Mouse (Mus musculus) forebrain, embryonic 12.5 days (tissue): Measurements from ENCODE around the gene Atp6ap1. TPM values are rescaled to one million over a fixed set of nuclear protein-coding genes. Genes with fewer than 3 reads are reported as not detected.
A peak's percentile ranks its signal among the peaks of the same experiment; 100 is the strongest.

Experiments
- ATAC-seq: fragments of 200-750 bp; cut with Nextera tagmentation; 2 replicates; pipeline ENCODE4 v1.8.0; 2017; ENCODE audit warnings: moderate TSS enrichment; ENCODE audit not compliant: low FRiP score
- H3K27ac ChIP-seq: fragments of 300-500 bp; sonication (generic); 2 replicates; pipeline ENCODE4 v1.5.1; 2016; ENCODE audit warnings: mild to moderate bottlenecking
- H3K27me3 ChIP-seq: fragments of 300-500 bp; sonication (generic); 2 replicates; pipeline ENCODE4 v1.6.1; 2016; ENCODE audit warnings: mild to moderate bottlenecking
- H3K36me3 ChIP-seq: fragments of 300-500 bp; sonication (generic); replicated peaks from 2 replicates; pipeline ENCODE4 v1.6.1; 2016; ENCODE audit warnings: mild to moderate bottlenecking
- H3K4me1 ChIP-seq: fragments of 300-500 bp; sonication (generic); 2 replicates; pipeline ENCODE4 v1.6.1; 2016
- H3K4me2 ChIP-seq: fragments of 300-500 bp; sonication (generic); 2 replicates; pipeline ENCODE4 v1.6.1; 2016; ENCODE audit warnings: mild to moderate bottlenecking, moderate library complexity
- H3K4me3 ChIP-seq: fragments of 300-500 bp; sonication (generic); replicated peaks from 2 replicates; pipeline ENCODE4 v1.5.1; 2016; ENCODE audit warnings: mild to moderate bottlenecking
- H3K9ac ChIP-seq: fragments of 300-500 bp; sonication (generic); 2 replicates; pipeline ENCODE4 v1.6.1; 2016; ENCODE audit warnings: mild to moderate bottlenecking
- H3K9me3 ChIP-seq: fragments of 300-500 bp; sonication (generic); 2 replicates; pipeline ENCODE4 v1.6.1; 2016
- whole genome bisulfite sequencing: fragments of 180-500 bp; shearing (Covaris S2); methylation state at CpG from one replicate; pipeline ENCODE4 v1.1.7; 2016; 5-methylcytosine and 5-hydroxymethylcytosine counted together
- microRNA-seq: library from miRNA; unstranded; fragments of <30 nt; microRNA quantifications from one replicate; pipeline ENCODE4, GENCODE M21; 2017
- polyA plus RNA-seq: library from polyadenylated mRNA; unstranded; fragments of >200 nt; fragmentation: Nextera tagmentation; extraction: Ambion mirVana; gene quantifications from 2 replicates; pipeline ENCODE4 v1.2.1, GENCODE M21; 2016

The Atp6ap1 gene
- polyA plus RNA-seq, 1 experiment from 2014 or later, result 104 TPM

DNA sequence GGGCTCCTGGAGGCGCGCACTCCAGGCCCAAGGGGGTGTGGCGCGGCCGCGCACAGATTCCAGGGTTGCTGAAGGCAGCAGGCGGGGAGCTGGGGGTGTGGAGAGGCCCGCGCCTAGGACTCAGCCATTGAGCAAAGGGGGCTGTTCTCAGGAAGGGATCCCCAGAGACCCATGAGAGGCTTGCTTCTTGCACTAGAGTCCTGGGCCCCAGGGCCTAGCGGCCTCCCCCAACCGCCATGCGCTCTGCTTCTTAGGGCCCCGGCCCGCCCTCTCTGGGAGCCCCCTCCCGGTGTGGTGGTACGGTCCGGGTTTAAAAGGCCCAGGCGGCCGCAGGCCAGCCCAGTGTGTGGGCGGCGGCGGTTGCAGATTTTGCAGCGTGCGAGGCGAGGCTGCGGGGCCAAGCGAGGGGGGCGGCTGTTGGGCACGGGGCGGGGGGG, 31.8 kb downstream of the Atp6ap1 start, which contains the start of gene Plxna3:
Plxna3 (plus strand) TSS at position 342 of the 437 bp plus-strand sequence.
- ATAC-seq, result peak; percentile 95
- H3K27ac ChIP-seq, result peak within 1 kb of the TSS; percentile 81
- no peaks in the 10 kb centered on the region for H3K9me3 ChIP-seq
- peak within 1 kb of the TSS; percentile 58 for H3K4me3 ChIP-seq
- H3K27me3 ChIP-seq, result no peaks in the 10 kb centered on the region
- peak within 1 kb of the TSS; percentile 63 for H3K4me2 ChIP-seq
- peaks cover 11% of the 10 kb centered on the region for H3K36me3 ChIP-seq
- 25% methylated on average over 28 of the region's 30 CpGs for WGBS
- peak within 1 kb of the TSS; percentile 65 for H3K9ac ChIP-seq
- peaks cover 14% of the 10 kb centered on the region for H3K4me1 ChIP-seq

DNA sequence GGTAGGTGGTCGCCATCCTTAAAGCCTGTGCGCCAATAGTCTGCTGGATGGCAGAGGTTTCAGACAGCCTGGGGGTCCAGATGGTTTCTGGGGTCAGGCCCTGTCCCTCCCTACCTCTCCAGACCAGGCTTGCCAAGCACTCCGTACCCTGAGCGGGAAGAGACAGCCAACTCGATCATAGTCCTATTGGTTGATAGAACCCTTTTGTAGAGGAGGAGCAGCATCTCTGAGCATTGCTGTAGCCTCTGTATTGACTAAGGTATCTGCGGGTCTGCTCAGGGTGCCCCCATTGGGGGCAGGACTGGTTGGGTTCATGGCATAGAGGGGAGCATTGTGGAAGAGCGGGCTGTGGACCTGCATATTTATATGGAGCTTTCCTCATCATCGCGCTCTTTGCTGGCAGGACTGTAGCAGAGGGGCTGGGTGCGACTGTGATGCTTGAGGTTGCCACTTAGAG, 32.3 kb downstream of the Atp6ap1 start:
- Histone ChIP-seq H3K4me1 (peaks cover 14% of the 10 kb centered on the region), H3K27ac (peak overlapping the region; percentile 81; the same call in 1 of the 2 replicates), H3K9me3 (no peaks in the 10 kb centered on the region), H3K36me3 (peaks cover 13% of the 10 kb centered on the region), H3K9ac (peak overlapping the region; percentile 65), H3K27me3 (no peaks in the 10 kb centered on the region), H3K4me2 (peak overlapping the region; percentile 63), H3K4me3 (peak overlapping the region; percentile 58)
- WGBS, result 14% methylated on average over 10 of the region's 10 CpGs
- ATAC-seq, result peak; percentile 55

DNA sequence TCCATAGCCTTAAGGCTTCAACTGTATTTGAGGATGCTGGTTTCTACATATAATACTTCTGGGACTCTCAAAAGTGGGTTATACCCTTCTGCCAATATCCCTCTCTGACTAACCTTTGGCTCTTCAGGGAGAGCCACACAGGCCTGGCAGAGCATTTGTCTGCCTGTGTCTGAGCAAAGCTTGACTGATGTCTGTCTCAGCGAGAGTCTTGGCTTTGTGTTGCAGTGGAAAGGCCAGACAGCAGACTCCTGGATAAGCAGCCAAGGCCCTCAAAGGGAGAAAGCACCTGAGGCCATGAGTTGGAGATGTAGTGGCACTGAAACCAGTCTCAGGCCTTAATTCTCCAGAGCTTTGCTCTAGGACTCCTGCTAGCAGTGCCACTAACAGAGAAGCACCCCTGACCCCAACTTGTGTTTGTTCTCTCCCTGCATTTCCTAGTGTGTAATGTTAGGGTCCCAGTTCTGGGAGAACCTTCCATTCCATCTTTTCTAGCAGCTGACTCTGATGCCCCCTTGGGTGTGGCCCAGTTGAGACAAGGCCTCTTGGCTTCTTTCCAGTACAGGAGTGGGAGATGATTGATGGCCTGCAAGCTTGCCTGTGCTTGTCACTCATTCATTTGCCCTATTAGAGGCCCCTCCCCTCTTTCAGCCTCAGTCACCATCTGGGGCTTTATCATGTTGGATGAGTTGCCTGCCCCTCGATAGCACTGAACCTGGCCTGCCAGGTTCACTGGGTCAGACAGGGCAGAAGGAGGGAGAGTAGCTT, 33.5 kb downstream of the Atp6ap1 start:
- Histone ChIP-seq H3K4me1 (peaks cover 14% of the 10 kb centered on the region), H3K9me3 (no peaks in the 10 kb centered on the region), H3K36me3 (peaks cover 22% of the 10 kb centered on the region), H3K4me3 (peak overlapping the region; percentile 58), H3K27me3 (no peaks in the 10 kb centered on the region), H3K4me2 (peak overlapping the region; percentile 63), H3K27ac (no peak overlapping the region), H3K9ac (peak overlapping the region; percentile 65)
- 46% methylated on average over 2 of the region's 2 CpGs for WGBS
- ATAC-seq, result no peak

DNA sequence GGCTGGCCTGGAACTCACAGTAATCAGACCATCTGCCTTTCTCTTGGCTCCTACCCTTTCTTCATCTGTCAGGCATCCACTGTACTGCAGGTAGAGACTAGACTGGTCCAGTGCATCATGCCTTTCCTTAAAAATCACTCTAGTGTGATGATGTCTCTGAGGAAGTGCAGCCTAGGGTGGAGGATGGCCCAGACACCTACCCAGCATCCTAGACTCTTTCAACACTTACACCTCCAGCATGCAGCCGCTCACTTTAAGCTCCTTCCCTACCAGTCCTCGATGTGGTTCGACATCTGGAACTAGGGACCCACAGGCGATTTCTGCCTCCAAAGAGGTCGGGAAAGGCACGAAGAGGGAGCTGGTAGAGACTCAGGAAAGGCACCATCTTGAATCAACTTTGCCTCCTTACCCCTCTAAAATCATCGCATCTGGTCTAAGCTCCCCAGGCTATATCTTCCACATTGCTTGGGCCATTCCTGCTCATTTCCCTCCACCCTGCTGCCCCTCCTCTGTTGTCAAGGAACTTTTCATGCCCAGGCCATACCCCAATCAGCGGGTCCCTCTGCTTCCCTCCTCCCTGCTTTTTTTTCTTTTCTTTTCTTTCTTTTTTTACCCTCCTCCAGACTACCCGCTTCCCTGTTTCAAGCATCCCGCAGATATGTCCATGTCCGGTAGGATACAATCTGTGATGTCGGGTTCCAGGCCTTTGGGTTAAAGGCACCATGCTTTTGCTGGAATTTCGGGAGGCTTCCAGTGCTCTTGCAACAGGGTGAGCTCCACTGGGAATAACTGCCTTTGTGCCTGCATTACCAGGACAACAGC, 56.0 kb downstream of the Atp6ap1 start:
- ATAC-seq, result peak; percentile 53
- Histone ChIP-seq H3K4me1 (peaks cover 4% of the 10 kb centered on the region; the same call in 1 of the 2 replicates), H3K9ac (peak overlapping the region; percentile 61), H3K27ac (peak overlapping the region; percentile 53), H3K4me3 (peak overlapping the region; percentile 43), H3K27me3 (no peaks in the 10 kb centered on the region), H3K36me3 (no peaks in the 10 kb centered on the region), H3K4me2 (peak overlapping the region; percentile 62), H3K9me3 (no peaks in the 10 kb centered on the region)
- 25% methylated on average over 13 of the region's 13 CpGs for WGBS

DNA sequence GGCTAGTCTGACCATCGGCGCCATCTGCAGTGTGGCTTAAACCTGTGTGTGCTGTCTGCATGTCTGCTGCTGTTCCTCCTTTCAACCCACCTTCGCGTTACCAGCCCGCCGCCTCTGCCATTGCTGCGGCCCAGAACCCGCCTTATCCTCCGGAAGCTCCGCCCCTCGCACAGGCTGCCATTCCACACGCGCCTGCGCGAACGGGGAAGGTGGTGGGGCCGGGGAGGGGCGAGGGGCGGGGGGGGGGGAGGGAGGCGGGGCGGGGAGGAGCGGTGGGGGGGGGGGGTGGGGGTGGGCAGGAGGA, 56.5 kb downstream of the Atp6ap1 start, which contains the start of gene Lage3:
Lage3 (minus strand) TSS at position 152 of the 304 bp plus-strand sequence.
- no peaks in the 10 kb centered on the region for H3K36me3 ChIP-seq
- WGBS, result 17% methylated on average over 12 of the region's 22 CpGs
- H3K27me3 ChIP-seq, result no peaks in the 10 kb centered on the region
- peak within 1 kb of the TSS; percentile 62 for H3K4me2 ChIP-seq
- peak within 1 kb of the TSS; percentile 61 for H3K9ac ChIP-seq
- peak within 1 kb of the TSS; percentile 43 for H3K4me3 ChIP-seq
- peak; percentile 89 for ATAC-seq
- H3K27ac ChIP-seq, result peak within 1 kb of the TSS; percentile 53
- H3K4me1 ChIP-seq, result peaks cover 4% of the 10 kb centered on the region; the same call in 1 of the 2 replicates
- H3K9me3 ChIP-seq, result no peaks in the 10 kb centered on the region

Small RNA genes within 50 kb of the gene (microRNA-seq; reads per million reads assigned to microRNA genes)
- gene Mir7091 (not detected), gene Mir7092 (0.73 reads per million)

Other genes starting within 250 kb of the Atp6ap1 start
- gene Opn1mw, start 169.6 kb upstream of the Atp6ap1 start, polyA plus RNA-seq, result not detected in 2 replicates
- gene Mecp2, start 161.7 kb upstream of the Atp6ap1 start, polyA plus RNA-seq, result 18.2 and 19.2 TPM in 2 replicates
- gene Tex28, start 129.3 kb upstream of the Atp6ap1 start, polyA plus RNA-seq, result not detected in 2 replicates
- gene Tktl1, start 119.8 kb upstream of the Atp6ap1 start, polyA plus RNA-seq, result 0.13 and 0.19 TPM in 2 replicates
- 198 and 216 TPM in 2 replicates for gene Flna, start 47.3 kb upstream of the Atp6ap1 start, polyA plus RNA-seq
- gene Emd, start 42.4 kb upstream of the Atp6ap1 start, polyA plus RNA-seq, result 20.5 and 23.5 TPM in 2 replicates
- 555 and 564 TPM in 2 replicates for gene Rpl10, start 26.3 kb upstream of the Atp6ap1 start, polyA plus RNA-seq
- gene Taz, start 15.2 kb upstream of the Atp6ap1 start, polyA plus RNA-seq, result 81.6 and 84.3 TPM in 2 replicates
- gene Dnase1l1, start 14.8 kb upstream of the Atp6ap1 start, polyA plus RNA-seq, result 5.0 TPM in 2 replicates
- gene Gdi1, start 7.9 kb downstream of the Atp6ap1 start, polyA plus RNA-seq, result 561 and 617 TPM in 2 replicates
- gene Fam50a, start 15.9 kb downstream of the Atp6ap1 start, polyA plus RNA-seq, result 64.1 and 68.6 TPM in 2 replicates
- gene Plxna3, start 32.0 kb downstream of the Atp6ap1 start, polyA plus RNA-seq, result 47.7 and 55.3 TPM in 2 replicates
- gene Lage3, start 56.5 kb downstream of the Atp6ap1 start, polyA plus RNA-seq, result 105 and 106 TPM in 2 replicates
- gene Ubl4a, start 76.1 kb downstream of the Atp6ap1 start, polyA plus RNA-seq, result 68.2 and 68.5 TPM in 2 replicates
- 8.3 and 8.8 TPM in 2 replicates for gene Slc10a3, start 76.3 kb downstream of the Atp6ap1 start, polyA plus RNA-seq
- 29.1 and 34.0 TPM in 2 replicates for gene Fam3a, start 96.2 kb downstream of the Atp6ap1 start, polyA plus RNA-seq
- 23.7 and 26.1 TPM in 2 replicates for gene Ikbkg, start 96.2 kb downstream of the Atp6ap1 start, polyA plus RNA-seq
- 51.0 and 51.6 TPM in 2 replicates for gene G6pdx, start 132.1 kb downstream of the Atp6ap1 start, polyA plus RNA-seq
- not detected in 2 replicates for gene Gm6880, start 184.3 kb downstream of the Atp6ap1 start, polyA plus RNA-seq